Comparison of ENCODE assay signal across 7 mouse cellular contexts in genomic region chr3:38888111-38888510, GRCm38 (mm10). TPM values are rescaled to one million over a fixed set of nuclear protein-coding genes. Genes with fewer than 3 reads are reported as not detected.
DNase-seq lines count a peak whose midpoint lies in the region; ATAC-seq and TF ChIP-seq lines count a peak whose summit lies in the region.

No protein-coding gene starts in this region.

- H3K36me3 ChIP-seq in hindbrain, embryonic 14.5 days (replicated peaks; ENCODE audit: control insufficient read depth, insufficient read depth): peaks cover 28% of the 10 kb centered on the region

- no peak; the same call in 1 of the 2 replicates for ATAC-seq in hindbrain, embryonic 14.5 days (ENCODE audit: low FRiP score)

- DNase-seq in adrenal gland, adult 8-10 months: peak; percentile 57
- DNase-seq in cerebellum, postnatal 25 days: peak; percentile 86 to 90
- peak; percentile 91 to 92 for DNase-seq in frontal cortex, postnatal 36 days (ENCODE audit: low spot score in 2 of 2)
- DNase-seq in hindbrain, embryonic 14.5 days (ENCODE audit: low spot score): peak; percentile 74
- peak; percentile 86 to 92 for DNase-seq in left cerebral cortex, adult 2 months (ENCODE audit: extremely low spot score in 1 of 2, low spot score in 2 of 2)
- peak; percentile 79 for DNase-seq in lung, postnatal 36 days
- DNase-seq in right cerebral cortex, postnatal 36 days (ENCODE audit: low spot score in 2 of 2): peak; percentile 76 to 87

- peak overlapping the region; percentile 79 for H3K9ac ChIP-seq in hindbrain, embryonic 14.5 days

- TF ChIP-seq CTCF in left cerebral cortex, adult 2 months (IDR thresholded peaks at IDR 0.05): peak; percentile 72

- H3K9me3 ChIP-seq in hindbrain, embryonic 14.5 days (ENCODE audit: control insufficient read depth, low read length): no peaks in the 10 kb centered on the region

- H3K4me3 ChIP-seq in hindbrain, embryonic 14.5 days (replicated peaks; ENCODE audit: low read length): peak overlapping the region; percentile 77
- H3K4me3 ChIP-seq in left cerebral cortex, adult 2 months: peak overlapping the region; percentile 84

- peak overlapping the region; percentile 87 for H3K4me2 ChIP-seq in hindbrain, embryonic 14.5 days (replicated peaks)

- H3K4me1 ChIP-seq in hindbrain, embryonic 14.5 days (replicated peaks; ENCODE audit: control insufficient read depth, insufficient read depth, low read length): peaks cover 45% of the 10 kb centered on the region

- intact Hi-C loops in left cerebral cortex, adult 2 months (cut with DNase I): loop anchor here (2.0 to 10.0 kb wide), 5 partner anchors 99 to 507 kb away; no protein-coding TSS in a partner anchor

- H3K27me3 ChIP-seq in hindbrain, embryonic 14.5 days (ENCODE audit: control insufficient read depth, insufficient read depth, low read length): no peaks in the 10 kb centered on the region

- 12% methylated on average over 24 of the region's 24 CpGs for WGBS in hindbrain, embryonic 14.5 days

- H3K27ac ChIP-seq in hindbrain, embryonic 14.5 days: peak overlapping the region; percentile 93
- peak overlapping the region; percentile 72 for H3K27ac ChIP-seq in left cerebral cortex, adult 2 months

RNA-seq across cellular contexts. Expression of gene Fat4, which starts 1.4 kb away (rescaled TPM):
- 10 to 100 TPM in 3 of 4 experiments, 1 to 10 TPM in 1; 8.7 to 20.2 (median 13.7) TPM for total RNA-seq in adrenal gland, adult 8-10 months (2022)
- 15.8 and 18.2 TPM in 2 replicates for polyA plus RNA-seq in hindbrain, embryonic 14.5 days (2014; fragmentation: Nextera tagmentation; extraction: Ambion mirVana)
- total RNA-seq in left cerebral cortex, adult 2 months (2021): 10 to 100 TPM; 13.0 to 13.2 TPM
